Mouse (Mus musculus) layer of hippocampus, adult 2 months (tissue): ENCODE data around the gene Otogl. TPM values are rescaled to one million over a fixed set of nuclear protein-coding genes. Genes with fewer than 3 reads are reported as not detected.
A peak's percentile ranks its signal among the peaks of the same experiment; 100 is the strongest.

Source experiments
- DNase-seq, 2 experiments: peaks; one replicate each; pipeline ENCODE4 v3.0.0; 2022; ENCODE audit warnings: low spot score in 2 of 2
- H3K27ac ChIP-seq: fragments of 200-600 bp; 2 replicates; pipeline ENCODE4 v1.8.1; 2022
- H3K4me3 ChIP-seq: fragments of 200-600 bp; 2 replicates; pipeline ENCODE4 v1.8.1; 2022; ENCODE audit warnings: mild to moderate bottlenecking
- CTCF ChIP-seq: fragments of 200-600 bp; conservative IDR thresholded peaks from 2 replicates; pipeline ENCODE4 v1.8.1; 2022; ENCODE audit warnings: antibody characterized with exemption, mild to moderate bottlenecking, moderate library complexity
- total RNA-seq, 2 experiments: library from RNA; stranded (reverse); gene quantifications; 2 replicates each; pipeline ENCODE4 v1.2.3; 2021

Gene Otogl
- total RNA-seq, 2 experiments from 2014 or later: 0.29 to 0.41 TPM

- H3K27ac ChIP-seq: peak overlapping the region; percentile 56
- peak; percentile 67 to 77 for DNase-seq
- no peak overlapping the region for H3K4me3 ChIP-seq
- peak; percentile 81 for TF ChIP-seq CTCF
Observed at GRCm38 (mm10) chr10:107931833-107932828, 20.2 kb upstream of the Otogl start.

- no peak for DNase-seq
- H3K27ac ChIP-seq: no peak overlapping the region
- no peak for TF ChIP-seq CTCF
- no peak overlapping the region for H3K4me3 ChIP-seq
Observed at GRCm38 (mm10) chr10:107930471-107931021, 18.6 kb upstream of the Otogl start.

DNA sequence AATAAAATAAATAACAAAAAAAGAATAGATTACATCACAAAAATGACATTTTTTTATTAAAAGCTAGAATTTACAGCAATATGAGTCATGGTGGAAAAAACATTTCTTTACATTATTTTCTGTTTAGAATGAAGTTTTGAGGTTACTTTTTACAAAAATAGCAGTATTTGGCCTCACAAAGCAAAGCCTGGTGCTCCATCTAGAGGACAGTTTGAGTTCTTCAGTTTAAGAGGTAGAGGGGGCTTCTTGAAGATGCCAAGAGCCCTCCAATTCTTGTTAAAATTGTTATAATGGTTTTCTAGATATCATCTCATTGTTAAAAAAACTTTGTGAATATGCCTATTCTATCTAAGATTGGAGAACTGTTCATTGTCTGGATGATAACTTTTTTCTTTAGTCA, 13.4 kb upstream of the Otogl start:
- peak; percentile 85 for TF ChIP-seq CTCF
- H3K27ac ChIP-seq: no peak overlapping the region
- no peak for DNase-seq
- no peak overlapping the region for H3K4me3 ChIP-seq

GRCm38 (mm10) chr10:107923860-107924259, 11.9 kb upstream of the Otogl start:
- TF ChIP-seq CTCF: no peak
- DNase-seq: no peak

DNA sequence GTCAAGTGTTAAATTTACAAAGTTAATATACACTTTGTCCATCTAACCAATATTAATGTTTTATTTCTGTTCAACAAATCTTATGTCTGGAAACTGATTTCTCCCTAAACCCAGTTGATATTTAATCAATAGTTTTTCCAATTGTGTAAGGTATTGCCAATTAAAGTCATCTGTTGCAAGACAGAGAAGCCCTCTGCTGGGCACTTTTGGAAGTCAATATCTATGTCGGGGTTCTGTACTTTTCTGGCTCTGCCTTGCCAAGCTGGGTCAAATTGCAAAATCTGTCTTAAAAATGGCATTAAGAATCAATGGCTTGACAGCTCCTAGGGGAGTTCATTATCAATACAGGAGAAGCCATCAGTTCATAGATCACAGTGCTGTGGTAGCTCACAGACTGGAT, 10.8 kb upstream of the Otogl start:
- peak; percentile 19 to 35 for DNase-seq
- H3K4me3 ChIP-seq: no peak overlapping the region
- TF ChIP-seq CTCF: peak; percentile 86
- no peak overlapping the region for H3K27ac ChIP-seq

More at GRCm38 (mm10) chr10:107923860-107924259, 11.9 kb upstream of the Otogl start:
- Histone ChIP-seq H3K27ac (no peak overlapping the region), H3K4me3 (no peak overlapping the region)

- no peak overlapping the region for H3K27ac ChIP-seq
Observed at GRCm38 (mm10) chr10:107921549-107921948, 9.6 kb upstream of the Otogl start.

GRCm38 (mm10) chr10:107921134-107921533, 9.2 kb upstream of the Otogl start:
- Histone ChIP-seq H3K27ac (no peak overlapping the region), H3K4me3 (no peak overlapping the region)
- no peak for TF ChIP-seq CTCF
- no peak for DNase-seq

More at GRCm38 (mm10) chr10:107921549-107921948, 9.6 kb upstream of the Otogl start:
- TF ChIP-seq CTCF: no peak
- no peak overlapping the region for H3K4me3 ChIP-seq
- no peak for DNase-seq

DNA sequence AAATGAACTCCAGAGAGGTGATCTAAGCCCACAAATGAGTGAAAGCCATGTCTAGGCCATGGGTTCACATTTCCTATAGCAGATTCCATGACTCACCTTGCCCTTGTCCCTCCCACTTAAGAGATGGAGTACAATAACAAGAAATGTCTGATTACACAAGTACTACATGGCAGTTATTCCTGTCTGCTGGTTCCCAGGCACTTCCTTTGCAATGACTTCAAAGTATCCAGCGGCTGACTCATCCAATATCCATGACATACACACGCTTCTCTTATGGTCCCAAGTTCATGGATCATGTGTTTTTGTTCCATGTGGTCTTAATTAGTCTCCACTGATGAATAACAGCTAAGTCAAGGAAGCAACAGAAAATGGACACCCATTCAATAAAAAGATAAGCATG, 1.1 kb upstream of the Otogl start:
- no peak for DNase-seq
- TF ChIP-seq CTCF: no peak
- Histone ChIP-seq H3K4me3 (no peak overlapping the region), H3K27ac (no peak overlapping the region)

DNA sequence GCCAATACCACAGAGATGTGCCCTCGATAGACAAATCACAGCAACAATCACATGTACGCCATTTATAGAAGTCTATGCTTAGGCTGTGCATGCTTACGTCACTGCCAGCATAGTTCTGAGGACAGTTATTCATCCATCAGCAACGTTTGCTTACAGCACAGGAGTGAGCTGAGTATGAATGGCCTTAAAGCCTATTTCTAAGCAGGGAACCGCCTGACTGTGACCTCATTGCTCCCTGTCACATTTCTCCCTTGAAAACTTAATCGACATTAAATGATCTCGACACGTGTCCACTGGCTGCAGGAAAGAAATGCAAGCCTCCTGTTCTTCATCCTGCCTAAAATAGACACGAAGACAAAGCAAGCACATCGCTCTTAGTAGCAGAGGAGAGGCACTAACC, 5.5 kb downstream of the Otogl start:
- no peak overlapping the region for H3K4me3 ChIP-seq
- no peak overlapping the region for H3K27ac ChIP-seq
- TF ChIP-seq CTCF: no peak
- DNase-seq: no peak

GRCm38 (mm10) chr10:107905274-107906034, 6.5 kb downstream of the Otogl start:
- Histone ChIP-seq H3K4me3 (no peak overlapping the region), H3K27ac (no peak overlapping the region)
- no peak for DNase-seq
- TF ChIP-seq CTCF: no peak

GRCm38 (mm10) chr10:107901958-107902357, 10.0 kb downstream of the Otogl start:
- Histone ChIP-seq H3K27ac (no peak overlapping the region), H3K4me3 (no peak overlapping the region)
- TF ChIP-seq CTCF: no peak
- DNase-seq: no peak

- no peak for TF ChIP-seq CTCF
- Histone ChIP-seq H3K27ac (no peak overlapping the region), H3K4me3 (no peak overlapping the region)
- DNase-seq: no peak
Observed at GRCm38 (mm10) chr10:107901204-107901879, 10.6 kb downstream of the Otogl start.
